Mouse (Mus musculus) brain, embryonic 14.5 days (tissue): ENCODE measurements around the gene Ccnl1.
A peak's percentile ranks its signal among the peaks of the same experiment; 100 is the strongest.

Experiments
- CTCF ChIP-seq: fragments of 200-500 bp; IDR thresholded peaks from 2 replicates; pipeline ENCODE4 v1.5.1; 2012; ENCODE audit warnings: inconsistent platforms, mild to moderate bottlenecking, moderate library complexity, borderline replicate concordance; ENCODE audit not compliant: insufficient read depth, insufficient read length; ENCODE audit errors: extremely low read depth
- POLR2A ChIP-seq: fragments of 200-500 bp; IDR thresholded peaks from 2 replicates; pipeline ENCODE4 v1.6.1; 2012; ENCODE audit warnings: mild to moderate bottlenecking, inconsistent platforms, borderline replicate concordance; ENCODE audit not compliant: poor library complexity, insufficient read depth, insufficient read length, severe bottlenecking; ENCODE audit errors: extremely low read depth

GRCm38 (mm10) chr3:65990957-65991646 lies 33.1 kb upstream of the Ccnl1 start:
- TF ChIP-seq CTCF (0 out of 2 replicates have a peak, but pooled peaks have one; percentile 0), POLR2A (no peak)
